Mouse (Mus musculus) neural tube, embryonic 11.5 days (tissue): ENCODE results near the gene Pcdh7. TPM values are rescaled to one million over a fixed set of nuclear protein-coding genes. Genes with fewer than 3 reads are reported as not detected.

Experiments
- ATAC-seq: fragments of 200-750 bp; cut with Nextera tagmentation; 2 replicates; pipeline ENCODE4 v1.8.0; 2017; ENCODE audit warnings: moderate number of reproducible peaks, mild to moderate bottlenecking, moderate TSS enrichment, moderate library complexity; ENCODE audit not compliant: insufficient read depth, low FRiP score, low TSS enrichment
- DNase-seq: peaks from one replicate; pipeline ENCODE4 v3.0.0-alpha.2; 2015; ENCODE audit warnings: low spot score
- H3K27ac ChIP-seq: fragments of 300-500 bp; sonication (generic); 2 replicates; pipeline ENCODE4 v1.5.1; 2014; ENCODE audit warnings: low read depth, mild to moderate bottlenecking, low read length
- H3K27me3 ChIP-seq: fragments of 300-500 bp; sonication (generic); 2 replicates; pipeline ENCODE4 v1.6.1; 2014; ENCODE audit warnings: mild to moderate bottlenecking, low read length, mixed read lengths; ENCODE audit not compliant: control insufficient read depth, insufficient read depth
- H3K36me3 ChIP-seq: fragments of 300-500 bp; sonication (generic); 2 replicates; pipeline ENCODE4 v1.6.1; 2014; ENCODE audit warnings: mild to moderate bottlenecking, low read length, moderate library complexity, mixed read lengths; ENCODE audit not compliant: control insufficient read depth, insufficient read depth
- H3K4me1 ChIP-seq: fragments of 300-500 bp; sonication (generic); 2 replicates; pipeline ENCODE4 v1.6.1; 2014; ENCODE audit warnings: low read length, mixed read lengths; ENCODE audit not compliant: control insufficient read depth, insufficient read depth
- H3K4me2 ChIP-seq: fragments of 300-500 bp; sonication (generic); 2 replicates; pipeline ENCODE4 v1.6.1; 2014; ENCODE audit warnings: low read depth, mild to moderate bottlenecking, moderate library complexity
- H3K4me3 ChIP-seq: fragments of 300-500 bp; sonication (generic); 2 replicates; pipeline ENCODE4 v1.5.1; 2014; ENCODE audit warnings: low read depth, low read length
- H3K9ac ChIP-seq: fragments of 300-500 bp; sonication (generic); 2 replicates; pipeline ENCODE4 v1.6.1; 2014; ENCODE audit warnings: mild to moderate bottlenecking, low read length
- H3K9me3 ChIP-seq: fragments of 300-500 bp; sonication (generic); 2 replicates; pipeline ENCODE4 v1.6.1; 2016; ENCODE audit warnings: low read length; ENCODE audit not compliant: control insufficient read depth
- WGBS: fragments of 180-500 bp; shearing (Covaris S2); extraction: QIAGEN DNeasy Blood & Tissue Kit; methylation state at CpG from one replicate; pipeline ENCODE4 v1.1.7; 2014; 5-methylcytosine and 5-hydroxymethylcytosine counted together
- polyA plus RNA-seq: library from polyadenylated mRNA; unstranded; fragments of >200 nt; fragmentation: Nextera tagmentation; extraction: Ambion mirVana; gene quantifications from 2 replicates; pipeline ENCODE4 v1.2.1, GENCODE M21; 2014

The Pcdh7 gene
- polyA plus RNA-seq, 1 experiment from 2014 or later: 8.6 TPM

- peak overlapping the region; percentile 81 for H3K27ac ChIP-seq
- H3K36me3 ChIP-seq: no peaks in the 10 kb centered on the region
- DNase-seq (peak; percentile 80), ATAC-seq (peak; percentile 2; the same call in 1 of the 2 replicates)
- peaks cover 24% of the 10 kb centered on the region for H3K27me3 ChIP-seq
- no peaks in the 10 kb centered on the region for H3K9me3 ChIP-seq
- peak overlapping the region; percentile 98 for H3K4me2 ChIP-seq
- H3K4me1 ChIP-seq: peaks cover 8% of the 10 kb centered on the region; the same call in 1 of the 2 replicates
- H3K4me3 ChIP-seq: peak overlapping the region; percentile 60
- H3K9ac ChIP-seq: peak overlapping the region; percentile 65
- WGBS: under 1% methylated on average over 51 of the region's 53 CpGs
Measured at GRCm38 (mm10) chr5:57717238-57717905, 395 bp upstream of the Pcdh7 start.

GRCm38 (mm10) chr5:57718876-57719593 is 1.3 kb downstream of the Pcdh7 start:
- Histone ChIP-seq H3K27ac (0 out of 2 replicates have a peak overlapping the region, but pooled peaks have one; percentile 8), H3K27me3 (peaks cover 24% of the 10 kb centered on the region), H3K36me3 (no peaks in the 10 kb centered on the region), H3K9me3 (no peaks in the 10 kb centered on the region), H3K9ac (peak overlapping the region; percentile 65), H3K4me2 (peak overlapping the region; percentile 98), H3K4me3 (peak overlapping the region; percentile 60), H3K4me1 (peaks cover 8% of the 10 kb centered on the region; the same call in 1 of the 2 replicates)
- under 1% methylated on average over 50 of the region's 54 CpGs for WGBS
- peak; percentile 55 for DNase-seq
- ATAC-seq: no peak

- no peak for ATAC-seq
- peak; percentile 78 for DNase-seq
- Histone ChIP-seq H3K4me3 (peak overlapping the region; percentile 60), H3K4me1 (peaks cover 8% of the 10 kb centered on the region; the same call in 1 of the 2 replicates), H3K27ac (no peak overlapping the region), H3K9me3 (no peaks in the 10 kb centered on the region), H3K4me2 (peak overlapping the region; percentile 98), H3K9ac (peak overlapping the region; percentile 65), H3K36me3 (no peaks in the 10 kb centered on the region), H3K27me3 (peaks cover 24% of the 10 kb centered on the region)
- WGBS: under 1% methylated on average over 59 of the region's 59 CpGs
Measured at GRCm38 (mm10) chr5:57719594-57720185, 1.9 kb downstream of the Pcdh7 start.

GRCm38 (mm10) chr5:57720206-57720880 is 2.6 kb downstream of the Pcdh7 start:
- Histone ChIP-seq H3K27me3 (peaks cover 24% of the 10 kb centered on the region), H3K36me3 (no peaks in the 10 kb centered on the region), H3K9ac (no peak overlapping the region), H3K9me3 (no peaks in the 10 kb centered on the region), H3K4me1 (peaks cover 7% of the 10 kb centered on the region; the same call in 1 of the 2 replicates), H3K4me3 (peak overlapping the region; percentile 60), H3K27ac (no peak overlapping the region), H3K4me2 (peak overlapping the region; percentile 98)
- 7% methylated on average over 34 of the region's 34 CpGs for WGBS
- ATAC-seq: no peak
- DNase-seq: peak; percentile 14

GRCm38 (mm10) chr5:57721148-57721712 is 3.5 kb downstream of the Pcdh7 start:
- no peak overlapping the region for H3K9ac ChIP-seq

GRCm38 (mm10) chr5:57721927-57722326 is 4.2 kb downstream of the Pcdh7 start:
- Histone ChIP-seq H3K9me3 (no peaks in the 10 kb centered on the region), H3K4me1 (peaks cover 6% of the 10 kb centered on the region; the same call in 1 of the 2 replicates), H3K27ac (no peak overlapping the region), H3K27me3 (peaks cover 24% of the 10 kb centered on the region), H3K4me3 (0 out of 2 replicates have a peak overlapping the region, but pooled peaks have one; percentile 4), H3K4me2 (peak overlapping the region; percentile 22), H3K9ac (no peak overlapping the region), H3K36me3 (no peaks in the 10 kb centered on the region)
- ATAC-seq: no peak
- WGBS: 47% methylated on average over 6 of the region's 6 CpGs
- no peak for DNase-seq

More at GRCm38 (mm10) chr5:57721148-57721712, 3.5 kb downstream of the Pcdh7 start:
- H3K36me3 ChIP-seq: no peaks in the 10 kb centered on the region
- H3K4me2 ChIP-seq: peak overlapping the region; percentile 10; the same call in 1 of the 2 replicates
- peaks cover 24% of the 10 kb centered on the region for H3K27me3 ChIP-seq
- H3K4me3 ChIP-seq: peak overlapping the region; percentile 60
- DNase-seq (no peak), ATAC-seq (no peak)
- WGBS: 40% methylated on average over 8 of the region's 8 CpGs
- H3K27ac ChIP-seq: no peak overlapping the region
- peaks cover 6% of the 10 kb centered on the region; the same call in 1 of the 2 replicates for H3K4me1 ChIP-seq
- H3K9me3 ChIP-seq: no peaks in the 10 kb centered on the region

GRCm38 (mm10) chr5:57733451-57733850 is 15.7 kb downstream of the Pcdh7 start:
- ATAC-seq (no peak), DNase-seq (no peak)
- 3% methylated on average over 1 of the region's 1 CpGs for whole genome bisulfite sequencing

GRCm38 (mm10) chr5:57735723-57736122 is 18.0 kb downstream of the Pcdh7 start:
- H3K27ac ChIP-seq: no peak overlapping the region
- H3K4me2 ChIP-seq: no peak overlapping the region
- H3K4me1 ChIP-seq: no peaks in the 10 kb centered on the region
- H3K27me3 ChIP-seq: no peaks in the 10 kb centered on the region
- H3K9ac ChIP-seq: no peak overlapping the region
- DNase-seq: no peak
- no peak overlapping the region for H3K4me3 ChIP-seq
- no peak for ATAC-seq
- WGBS: 83% methylated on average over 6 of the region's 6 CpGs
- H3K36me3 ChIP-seq: no peaks in the 10 kb centered on the region
- H3K9me3 ChIP-seq: no peaks in the 10 kb centered on the region

More at GRCm38 (mm10) chr5:57733451-57733850, 15.7 kb downstream of the Pcdh7 start:
- H3K36me3 ChIP-seq: no peaks in the 10 kb centered on the region
- H3K9me3 ChIP-seq: no peaks in the 10 kb centered on the region
- no peak overlapping the region for H3K9ac ChIP-seq
- H3K4me1 ChIP-seq: no peaks in the 10 kb centered on the region
- H3K4me3 ChIP-seq: no peak overlapping the region
- H3K4me2 ChIP-seq: no peak overlapping the region
- no peaks in the 10 kb centered on the region for H3K27me3 ChIP-seq
- no peak overlapping the region for H3K27ac ChIP-seq
